Mouse (Mus musculus): Measurements from ENCODE around the gene Zcchc7.

Gene Zcchc7

GRCm38 (mm10) chr4:44953041-44953440 lies 197.4 kb downstream of the Zcchc7 start:
- in situ Hi-C loops (cut with MboI; ENCODE audit: low sequenced_read_pairs), result no loop called here

DNA sequence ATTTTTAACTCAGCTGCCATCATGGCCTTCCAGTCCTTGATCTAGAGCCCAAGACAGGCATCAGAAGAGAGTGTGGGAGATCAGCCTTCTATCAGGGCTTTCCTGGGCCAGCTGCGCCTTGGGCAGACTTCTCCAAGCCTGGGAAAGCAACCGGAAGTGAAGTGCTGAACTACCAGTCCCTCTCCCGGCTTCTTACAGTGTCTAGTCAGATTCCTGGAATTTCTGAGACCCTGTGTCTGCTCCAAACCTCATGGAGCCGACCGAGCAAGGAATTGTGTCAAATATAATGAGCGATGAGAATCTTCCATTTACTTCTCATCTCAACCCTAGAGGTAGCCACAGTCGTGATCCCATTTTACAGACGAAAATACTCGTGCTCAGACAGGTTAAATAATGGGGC lies 203.1 kb downstream of the Zcchc7 start:
- in situ Hi-C loops (cut with MboI; ENCODE audit: low sequenced_read_pairs), result no loop called here

DNA sequence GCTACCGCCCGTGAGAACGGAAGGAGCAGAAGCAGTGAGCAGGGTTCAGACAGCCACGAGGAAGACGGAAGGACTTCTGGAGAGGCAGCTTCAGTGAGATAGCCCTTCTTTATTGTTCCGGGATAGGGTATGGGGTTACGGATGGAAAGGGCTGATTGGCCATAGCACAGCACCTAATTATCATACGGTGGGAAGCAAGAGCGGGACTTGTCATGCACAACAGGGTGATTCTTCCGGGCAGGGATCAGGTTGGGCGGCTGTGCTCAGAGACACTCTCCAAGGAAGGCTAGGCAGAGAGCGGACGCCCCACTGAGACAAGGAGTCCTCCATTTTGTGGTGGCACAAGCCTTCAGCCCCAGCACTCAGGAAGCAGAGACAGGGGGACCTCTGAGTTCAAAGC lies 203.5 kb downstream of the Zcchc7 start:
- in situ Hi-C loops (cut with MboI; ENCODE audit: low sequenced_read_pairs), result no loop called here

DNA sequence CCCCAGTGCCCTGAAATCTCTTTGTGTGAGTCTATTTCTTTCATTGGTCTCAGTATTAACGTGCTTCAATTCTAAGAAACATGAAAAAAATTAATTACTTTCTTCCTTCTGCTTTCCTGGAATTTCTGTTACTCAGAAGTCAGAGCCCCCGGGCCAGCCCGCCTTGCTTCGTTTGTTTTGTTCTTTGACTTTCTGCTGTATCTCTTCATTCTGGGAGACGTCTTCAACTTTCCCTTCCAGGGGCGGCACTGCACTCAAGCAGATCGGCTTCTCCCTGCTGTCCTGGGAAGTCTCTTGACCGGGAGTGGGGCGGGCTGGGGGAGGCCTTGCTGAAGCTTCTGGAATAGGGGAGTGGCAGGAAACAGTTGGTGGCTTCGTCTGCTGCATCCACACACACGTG lies 207.5 kb downstream of the Zcchc7 start:
- in situ Hi-C loops (cut with MboI; ENCODE audit: low sequenced_read_pairs), result no loop called here

- in situ Hi-C loops (cut with MboI; ENCODE audit: low sequenced_read_pairs), result no loop called here
These were observed 209.5 kb downstream of the Zcchc7 start for GRCm38 (mm10) chr4:44965175-44965574.

GRCm38 (mm10) chr4:44965736-44966135 lies 210.1 kb downstream of the Zcchc7 start:
- in situ Hi-C loops (cut with MboI; ENCODE audit: low sequenced_read_pairs), result no loop called here

DNA sequence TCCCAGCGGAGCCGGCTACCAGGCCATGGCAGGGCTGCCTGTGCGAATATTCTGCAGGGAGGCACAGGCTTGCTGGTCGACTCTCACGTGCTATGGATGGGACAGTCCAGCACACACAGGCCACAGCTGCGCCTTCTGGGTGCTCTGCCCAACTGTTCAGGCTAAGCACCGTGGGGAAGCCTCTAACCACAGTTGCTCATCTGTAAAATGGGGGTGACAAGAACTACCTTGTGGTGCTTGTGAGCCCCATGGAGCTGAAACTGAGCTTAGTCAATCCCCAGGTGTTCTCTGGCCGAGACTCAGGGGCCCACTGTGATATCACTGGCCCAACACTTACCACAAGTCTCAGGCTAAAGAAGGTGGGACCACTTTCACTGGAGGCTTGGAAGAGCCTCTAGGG lies 211.7 kb downstream of the Zcchc7 start:
- in situ Hi-C loops (cut with MboI; ENCODE audit: low sequenced_read_pairs), result no loop called here

DNA sequence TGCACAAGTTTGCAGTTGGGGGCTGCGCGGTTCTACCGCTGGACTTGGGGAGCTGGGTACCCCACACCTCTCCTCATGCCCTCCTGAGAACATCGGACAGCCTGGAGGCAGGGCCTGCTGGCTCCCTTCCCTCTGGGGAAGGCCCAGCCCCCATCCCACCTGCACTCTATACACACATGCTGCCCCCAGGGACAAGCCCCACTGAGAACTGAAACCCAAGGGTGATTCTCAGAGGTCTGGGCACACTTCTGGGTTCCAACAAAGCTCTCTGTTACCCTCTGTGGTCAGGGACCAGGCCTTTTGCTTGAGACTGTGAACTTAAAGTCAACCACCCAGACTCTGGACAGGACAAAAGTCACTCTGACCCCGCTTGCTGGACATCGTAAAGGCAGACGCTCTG lies 214.4 kb downstream of the Zcchc7 start:
- in situ Hi-C loops (cut with MboI; ENCODE audit: low sequenced_read_pairs), result no loop called here

GRCm38 (mm10) chr4:44970612-44971110 lies 215.0 kb downstream of the Zcchc7 start:
- in situ Hi-C loops (cut with MboI; ENCODE audit: low sequenced_read_pairs), result no loop called here

DNA sequence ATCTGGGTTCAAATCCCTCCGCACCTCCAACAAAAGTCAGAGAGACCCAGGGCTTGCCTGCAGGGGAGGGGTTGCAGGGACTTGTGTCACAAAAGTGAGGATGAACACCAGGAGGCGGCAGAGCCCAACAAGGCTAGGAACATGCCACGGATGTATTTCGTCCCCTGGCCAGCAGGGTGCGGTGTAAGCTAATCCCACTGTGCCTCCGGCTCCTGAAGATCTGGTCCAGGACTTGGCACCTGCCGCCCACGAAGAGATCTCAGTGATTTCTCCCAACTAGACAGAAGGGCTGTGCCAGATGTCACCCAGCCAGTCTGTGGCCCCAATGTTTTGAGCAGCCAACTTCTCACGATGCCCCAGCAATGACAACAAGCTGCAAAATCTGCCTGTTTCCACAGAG lies 217.8 kb downstream of the Zcchc7 start:
- in situ Hi-C loops (cut with MboI; ENCODE audit: low sequenced_read_pairs), result no loop called here

- in situ Hi-C loops (cut with MboI; ENCODE audit: low sequenced_read_pairs), result no loop called here
These were observed 218.2 kb downstream of the Zcchc7 start for GRCm38 (mm10) chr4:44973871-44974270.

DNA sequence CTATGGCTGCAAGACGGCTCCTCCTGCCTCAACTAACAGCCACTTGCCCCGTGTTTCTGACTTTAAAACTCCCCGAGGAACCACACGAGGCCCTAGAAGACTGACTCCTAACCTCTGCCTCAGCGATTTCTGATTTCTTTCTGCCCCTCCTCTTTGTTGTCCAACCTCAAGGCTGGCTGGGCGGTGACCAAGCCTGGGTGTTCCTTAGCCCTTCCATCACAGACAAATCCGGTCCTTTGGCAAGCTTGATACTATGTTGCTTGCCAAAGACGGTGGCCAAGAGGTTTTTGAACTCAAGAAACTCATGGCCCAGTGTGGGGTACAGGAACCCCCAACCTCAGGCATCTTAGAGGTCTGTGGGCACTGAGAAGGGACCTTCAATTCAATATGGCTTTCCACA lies 218.7 kb downstream of the Zcchc7 start:
- in situ Hi-C loops (cut with MboI; ENCODE audit: low sequenced_read_pairs), result no loop called here

GRCm38 (mm10) chr4:44976026-44976615 lies 220.4 kb downstream of the Zcchc7 start:
- in situ Hi-C loops (cut with MboI; ENCODE audit: low sequenced_read_pairs), result no loop called here

GRCm38 (mm10) chr4:44976921-44977710 lies 221.4 kb downstream of the Zcchc7 start:
- in situ Hi-C loops (cut with MboI; ENCODE audit: low sequenced_read_pairs), result no loop called here

- in situ Hi-C loops (cut with MboI; ENCODE audit: low sequenced_read_pairs), result no loop called here
These were observed 222.5 kb downstream of the Zcchc7 start for GRCm38 (mm10) chr4:44978175-44978574.

DNA sequence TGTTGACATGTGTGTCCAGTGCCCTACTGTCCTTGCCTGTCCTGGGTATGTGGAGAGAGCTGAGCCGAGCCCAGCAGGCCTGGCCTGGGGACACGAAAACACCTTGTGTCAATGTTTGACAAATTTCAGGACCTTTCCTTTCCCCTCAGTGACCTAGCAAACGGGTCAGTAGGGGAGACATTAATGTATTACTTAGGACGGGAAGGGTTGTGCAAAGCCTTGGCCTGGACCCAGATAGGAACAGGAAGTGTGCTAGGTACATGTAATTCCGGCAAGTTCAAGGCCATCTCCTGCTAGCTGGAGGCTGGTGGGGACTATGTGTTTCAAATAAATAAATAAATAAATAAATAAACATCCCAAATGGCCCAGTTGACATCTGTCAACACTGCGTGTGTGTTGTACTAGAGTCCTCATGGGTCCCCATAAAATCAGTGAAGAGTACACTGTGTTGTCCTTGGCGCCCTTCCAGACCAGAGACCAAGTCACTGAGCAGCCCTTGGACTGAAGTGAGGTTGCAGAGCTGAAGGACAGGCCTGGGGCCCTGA lies 224.2 kb downstream of the Zcchc7 start:
- in situ Hi-C loops (cut with MboI; ENCODE audit: low sequenced_read_pairs), result no loop called here

DNA sequence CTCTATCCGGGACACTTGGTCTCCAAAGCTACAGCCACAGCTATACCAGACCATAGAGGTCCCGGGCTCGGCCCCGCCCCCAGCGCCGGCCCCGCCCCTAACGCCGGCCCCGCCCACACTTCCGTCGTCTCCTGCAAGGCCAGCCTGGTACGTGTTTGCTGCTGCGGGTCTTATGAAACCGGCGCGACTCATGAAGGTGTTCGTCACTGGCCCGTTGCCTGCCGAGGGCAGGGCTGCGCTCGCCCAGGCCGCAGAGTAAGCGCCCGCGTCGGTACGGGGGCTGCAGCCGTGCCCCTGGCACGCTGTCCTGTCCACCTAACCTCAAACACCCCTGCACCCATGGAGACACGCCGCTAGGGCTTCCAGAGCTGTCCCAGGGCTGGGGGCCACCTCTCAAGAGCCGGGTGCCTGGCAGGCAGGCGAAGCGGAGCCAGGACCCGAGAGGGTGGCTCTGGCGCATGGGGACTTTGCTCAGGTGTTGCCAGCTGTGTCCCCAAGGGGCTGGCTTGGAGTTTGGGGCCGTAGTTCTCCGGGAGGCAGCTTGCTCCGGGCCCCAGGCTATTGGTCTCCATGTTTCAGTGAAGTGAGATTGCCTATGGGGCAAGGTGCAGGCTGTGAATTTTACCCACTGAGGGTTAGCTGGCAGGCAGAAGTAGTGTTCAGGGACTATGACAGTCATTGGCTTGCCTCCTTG lies 225.8 kb downstream of the Zcchc7 start, which contains the start of gene Grhpr:
TSS of gene Grhpr (plus strand) at position 116 of the 694 bp plus-strand sequence.
- in situ Hi-C loops (cut with MboI; ENCODE audit: low sequenced_read_pairs), result no loop called here
